Mouse (Mus musculus): ENCODE results near the gene Ttc19. TPM values are rescaled to one million over a fixed set of nuclear protein-coding genes. Genes with fewer than 3 reads are reported as not detected.
"Not testable (repeated sequence)": the region's sequence is repeated elsewhere in the genome, so short reads cannot be mapped to it uniquely, and the experiment has no call there.

Gene Ttc19
- total RNA-seq, 2 experiments from 2014 or later = 16.1 to 18.2 TPM

DNA sequence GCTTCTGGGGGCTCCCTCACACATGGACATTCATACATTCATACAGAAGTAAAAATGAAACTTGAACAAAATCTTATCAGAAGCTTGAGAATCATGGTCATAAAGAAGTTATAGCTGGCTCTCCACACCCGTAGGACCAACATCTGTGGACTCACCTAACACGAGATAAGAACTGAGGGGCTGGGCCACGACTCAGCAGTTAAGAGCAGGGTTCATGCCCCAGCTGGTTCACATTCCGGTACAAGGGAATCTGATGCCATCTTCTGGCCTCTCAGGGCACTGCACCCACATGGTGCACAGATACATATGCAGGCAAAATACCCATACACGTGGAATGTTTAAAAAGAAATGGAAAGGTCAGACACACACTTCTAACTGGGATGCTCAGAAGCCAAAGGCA, 3.2 kb upstream of the Ttc19 start:
- peak; percentile 38 to 68 for DNase-seq (ENCODE audit: low spot score in 2 of 2)

DNA sequence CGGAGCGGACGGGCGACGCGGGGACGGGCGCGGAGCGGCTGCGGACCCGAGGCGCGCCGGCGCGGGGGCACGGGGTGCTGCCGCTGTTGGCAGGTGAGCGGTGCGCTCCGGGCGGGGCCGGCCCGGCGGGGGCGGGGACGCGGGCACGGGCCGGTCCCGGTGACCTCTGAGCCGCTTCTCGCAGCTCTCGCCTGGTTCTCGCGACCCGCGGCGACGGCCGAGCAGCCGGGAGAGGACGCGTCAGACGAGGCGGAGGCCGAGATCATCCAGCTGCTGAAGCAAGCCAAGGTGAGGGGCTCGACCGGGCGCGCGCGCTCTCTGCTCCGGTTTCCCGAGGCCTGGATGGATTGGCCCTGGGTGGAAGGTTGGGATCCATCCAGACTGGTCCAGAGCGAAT, 326 bp downstream of the Ttc19 start:
- DNase-seq (ENCODE audit: low spot score in 2 of 2) = no peak

DNA sequence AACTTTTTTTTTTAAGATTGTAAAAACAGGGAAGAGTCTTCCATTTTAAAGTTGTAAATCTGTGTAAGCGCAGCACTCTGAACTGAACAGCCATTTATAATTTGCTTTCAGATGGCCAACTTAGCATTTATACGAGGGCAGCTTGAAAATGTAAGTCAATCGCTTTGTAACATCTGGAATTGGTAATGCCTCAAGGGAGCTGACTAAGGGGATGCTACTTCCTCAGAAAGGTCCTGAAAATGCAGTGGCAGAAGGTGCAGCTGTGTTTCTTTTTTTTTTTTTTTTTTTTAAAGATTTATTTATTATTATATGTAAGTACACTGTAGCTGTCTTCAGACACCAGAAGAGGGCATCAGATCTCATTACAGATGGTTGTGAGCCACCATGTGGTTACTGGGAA, 2.7 kb downstream of the Ttc19 start:
- not testable (repeated sequence) for DNase-seq (ENCODE audit: low spot score in 2 of 2)

GRCm38 (mm10) chr11:62285020-62285419, 3.7 kb downstream of the Ttc19 start:
- peak in 1 of 2 experiments; percentile 12 for DNase-seq (ENCODE audit: low spot score in 2 of 2)

DNA sequence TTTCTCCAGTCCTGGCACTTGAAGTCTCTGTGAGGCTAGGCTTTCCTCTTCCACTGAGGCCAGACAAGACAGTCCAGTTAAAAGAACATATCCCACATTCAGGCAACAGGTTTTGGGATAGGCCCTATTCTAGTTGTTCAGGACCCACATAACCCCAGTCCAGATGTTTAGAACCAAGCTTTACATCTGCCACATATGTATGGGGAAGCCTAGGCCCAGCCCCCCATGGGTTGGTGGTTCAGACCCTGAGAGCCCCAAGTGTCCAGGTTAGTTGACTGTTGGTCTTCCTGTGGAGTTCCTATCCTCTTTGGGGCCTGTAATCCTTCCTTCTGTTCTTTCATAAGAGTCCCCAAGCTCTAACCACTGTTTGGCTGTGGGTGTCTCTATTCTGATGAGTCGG, 6.4 kb downstream of the Ttc19 start:
- DNase-seq (ENCODE audit: low spot score in 2 of 2) = no peak

- DNase-seq (ENCODE audit: low spot score in 2 of 2) = no peak
These were observed 12.8 kb downstream of the Ttc19 start for GRCm38 (mm10) chr11:62294121-62294520.

GRCm38 (mm10) chr11:62298883-62299282, 17.6 kb downstream of the Ttc19 start:
- no peak for DNase-seq (ENCODE audit: low spot score in 2 of 2)

- no peak for DNase-seq (ENCODE audit: low spot score in 2 of 2)
These were observed 24.6 kb downstream of the Ttc19 start for GRCm38 (mm10) chr11:62305866-62306265.

DNA sequence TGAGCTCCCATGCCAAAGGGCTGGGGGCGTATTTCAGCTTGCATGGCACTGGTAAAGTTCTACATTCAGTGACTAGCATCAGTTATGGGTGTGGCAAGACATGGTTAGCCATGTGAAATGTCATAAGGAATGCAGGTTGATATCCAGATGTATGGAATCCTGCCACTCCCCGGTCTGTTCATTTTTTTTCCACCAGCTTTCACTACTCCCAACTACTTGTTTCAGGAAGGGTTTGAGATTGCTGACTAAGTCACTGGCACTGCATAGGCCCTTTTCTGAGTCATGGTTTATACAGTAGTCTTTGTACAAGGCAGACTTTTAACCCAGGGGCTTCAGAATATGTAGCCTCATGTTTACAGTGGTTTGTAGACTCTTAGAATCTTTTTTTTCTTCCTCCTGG, 28.0 kb downstream of the Ttc19 start:
- no peak for DNase-seq (ENCODE audit: low spot score in 2 of 2)

GRCm38 (mm10) chr11:62314984-62315383, 33.7 kb downstream of the Ttc19 start:
- DNase-seq (ENCODE audit: low spot score in 2 of 2) = no peak

GRCm38 (mm10) chr11:62317746-62318145, 36.5 kb downstream of the Ttc19 start:
- no peak for DNase-seq (ENCODE audit: low spot score in 2 of 2)

DNA sequence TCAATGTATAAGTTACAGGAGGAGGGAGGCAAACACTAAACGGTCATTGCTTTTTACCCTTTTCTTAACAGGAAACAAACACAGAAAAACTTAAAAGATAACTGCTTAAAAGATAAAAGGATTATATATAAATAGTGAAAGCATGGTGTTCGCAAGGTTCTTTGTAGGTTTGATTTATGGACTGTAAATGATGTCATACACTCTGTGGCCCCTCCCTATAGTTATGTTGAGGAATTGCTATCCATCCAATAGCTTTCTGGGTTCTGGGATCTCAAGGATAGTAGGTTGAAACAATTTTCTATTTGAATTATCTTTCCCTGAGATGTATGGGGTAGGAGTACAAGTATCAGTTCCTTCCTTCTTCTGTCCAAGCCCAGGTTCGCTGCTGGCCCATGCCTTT, 38.8 kb downstream of the Ttc19 start:
- no peak for DNase-seq (ENCODE audit: low spot score in 2 of 2)

DNA sequence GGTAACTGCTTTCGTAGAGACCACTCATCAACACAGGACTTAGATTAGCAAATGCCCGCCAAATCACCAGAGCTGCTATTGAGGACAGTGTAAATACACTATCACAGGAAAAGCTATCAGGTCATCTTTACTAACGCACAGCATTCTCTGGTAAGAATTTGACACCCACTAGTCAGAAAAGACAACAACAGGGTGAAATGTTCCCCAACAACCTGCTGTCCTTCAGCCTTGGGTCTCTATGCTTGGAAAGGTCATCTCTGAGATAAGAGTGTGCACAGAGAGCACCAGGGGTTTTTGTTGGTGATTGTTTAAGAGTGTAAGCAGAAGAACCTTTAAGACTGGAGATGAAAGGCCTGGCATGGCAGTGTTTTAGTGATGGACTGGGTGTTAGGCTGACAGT, 42.4 kb downstream of the Ttc19 start:
- no peak for DNase-seq (ENCODE audit: low spot score in 2 of 2)

DNA sequence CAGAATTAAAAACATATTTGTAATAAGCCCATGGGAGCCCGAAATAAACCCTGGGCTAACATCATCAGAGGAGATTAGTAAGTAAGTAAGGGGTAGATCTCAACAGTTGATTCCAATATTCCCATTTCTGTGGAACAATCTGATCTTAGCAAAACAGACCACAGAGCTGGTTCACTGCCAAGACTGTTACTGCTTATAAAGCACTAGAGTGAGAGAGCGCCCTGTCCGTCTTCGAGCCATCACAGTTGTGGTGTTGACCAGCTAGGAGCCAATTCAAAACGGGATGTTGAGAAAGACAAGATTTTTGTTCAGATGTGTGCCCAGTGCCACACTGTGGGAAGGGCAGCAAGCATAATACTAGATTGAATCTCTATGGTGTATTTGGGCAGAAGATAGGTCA, 49.9 kb downstream of the Ttc19 start:
- DNase-seq (ENCODE audit: low spot score in 2 of 2) = no peak

GRCm38 (mm10) chr11:62332228-62332627, 51.0 kb downstream of the Ttc19 start:
- no peak for DNase-seq (ENCODE audit: low spot score in 2 of 2)

GRCm38 (mm10) chr11:62343002-62343401, 61.7 kb downstream of the Ttc19 start:
- DNase-seq (ENCODE audit: low spot score in 2 of 2) = no peak

DNA sequence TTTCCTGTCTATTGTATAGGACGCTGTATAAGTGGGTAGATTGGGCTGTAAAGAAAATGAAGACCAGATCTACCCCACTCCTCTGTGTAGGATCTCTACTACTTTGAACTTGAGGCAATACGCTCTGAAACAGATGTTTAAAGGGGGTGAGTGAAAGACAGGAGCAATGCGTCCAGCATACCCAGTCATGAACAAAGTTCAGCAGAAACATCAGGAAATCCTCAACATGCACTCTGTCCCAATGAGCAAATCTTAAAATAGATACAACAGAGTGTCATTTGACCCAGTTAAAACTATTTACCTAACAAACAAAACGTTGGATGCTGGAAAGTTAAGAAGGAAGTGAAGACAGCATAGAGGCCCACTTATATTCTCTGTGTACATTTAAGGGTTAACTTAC, 70.7 kb downstream of the Ttc19 start:
- DNase-seq (ENCODE audit: low spot score in 2 of 2) = no peak

DNA sequence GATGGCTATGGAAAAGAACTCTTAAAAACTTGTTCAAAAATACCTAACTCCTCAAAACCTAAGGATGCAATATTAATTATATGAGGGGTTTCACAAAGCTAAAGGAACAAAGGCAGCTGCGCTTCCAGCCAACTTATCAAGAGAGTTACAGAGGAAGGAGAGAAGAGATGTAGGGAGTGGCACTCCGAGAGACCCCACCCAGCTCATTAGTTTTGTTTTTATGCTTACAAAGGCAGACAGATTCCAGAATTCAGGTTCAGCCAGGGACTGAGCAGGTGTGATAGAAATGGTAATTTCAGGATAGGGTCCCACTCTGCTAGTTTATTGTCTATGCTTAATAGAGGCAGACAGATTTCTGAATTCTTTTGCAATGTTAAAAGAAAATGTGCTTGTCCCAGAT, 73.9 kb downstream of the Ttc19 start:
- no peak for DNase-seq (ENCODE audit: low spot score in 2 of 2)

GRCm38 (mm10) chr11:62366879-62367278, 85.6 kb downstream of the Ttc19 start:
- DNase-seq (ENCODE audit: low spot score in 2 of 2) = no peak

- no peak for DNase-seq (ENCODE audit: low spot score in 2 of 2)
These were observed 88.7 kb downstream of the Ttc19 start for GRCm38 (mm10) chr11:62369924-62370323.

GRCm38 (mm10) chr11:62371776-62372175, 90.5 kb downstream of the Ttc19 start:
- DNase-seq (ENCODE audit: low spot score in 2 of 2) = no peak

GRCm38 (mm10) chr11:62377202-62377851, 96.1 kb downstream of the Ttc19 start:
- not testable (repeated sequence) for DNase-seq (ENCODE audit: low spot score in 2 of 2)
